Mouse (Mus musculus) adrenal gland (tissue): ENCODE data around the gene Otop1.

ENCODE experiments used
- intact Hi-C: fragments of 180-260 bp; cut with DNase I; formaldehyde crosslinking; loops from one replicate; pipeline ENCODE4 v1.15.1; 2025
- long read RNA-seq, 2 experiments: library from polyadenylated mRNA; unstranded; transcript quantifications; one replicate each; pipeline ENCODE4 v2.0.0; 2020; ENCODE audit warnings: borderline replicate concordance in 1 of 2; ENCODE audit not compliant: insufficient replicate concordance in 1 of 2

The Otop1 gene
- long read RNA-seq, experiment 1, partial matches to known transcripts, result 1 of 1 reads
- long read RNA-seq, experiment 1, other reads (novel, unspliced or antisense), result 0 of 1 reads
- long read RNA-seq, experiment 2, result 0 reads

DNA sequence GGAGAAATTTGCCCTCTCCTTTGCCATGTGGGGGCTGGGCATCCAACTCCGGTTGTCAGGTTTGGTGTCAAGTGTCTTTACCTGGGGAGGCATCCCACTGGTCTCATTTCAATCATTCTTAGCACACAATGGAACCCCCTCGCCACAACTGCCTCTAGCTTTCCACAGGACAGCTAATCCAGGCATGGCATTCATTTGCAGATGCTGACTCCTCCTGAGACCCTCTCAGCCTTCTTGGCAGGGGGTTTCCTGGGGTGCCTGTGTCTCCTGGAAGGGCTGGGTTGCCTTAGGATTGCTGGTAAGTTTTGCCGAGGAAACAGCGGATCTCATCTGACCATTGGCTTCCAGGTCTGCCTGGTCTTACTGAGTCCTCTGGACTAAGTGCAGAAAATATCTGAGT, at the start of gene Otop1:
Otop1 (plus strand) TSS at position 202 of the 400 bp plus-strand sequence.
- intact Hi-C loops, result no loop called here

GRCm38 (mm10) chr5:38235422-38235821, 40.4 kb upstream of the Otop1 start:
- intact Hi-C loops, result no loop called here

DNA sequence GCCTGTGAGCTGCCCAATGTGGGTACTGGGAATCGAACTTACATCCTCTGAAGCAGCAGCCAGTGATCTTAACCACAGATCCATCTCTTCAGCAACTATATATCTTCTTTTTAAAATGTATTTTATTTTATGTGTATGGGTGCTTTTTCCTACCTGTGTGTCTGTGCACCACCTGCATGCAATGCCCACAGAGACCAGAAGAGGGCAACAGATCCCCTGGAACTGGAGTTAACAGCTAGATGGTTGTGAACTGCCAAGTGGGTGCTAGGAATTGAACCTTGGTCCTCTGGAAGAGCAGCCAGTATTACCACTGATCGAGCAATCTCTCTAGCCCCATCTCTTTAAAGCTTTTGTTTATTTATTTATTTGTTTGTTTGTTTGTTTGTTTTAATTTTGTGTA, 39.1 kb upstream of the Otop1 start:
- intact Hi-C loops, result no loop called here

GRCm38 (mm10) chr5:38240727-38241472, 34.9 kb upstream of the Otop1 start:
- intact Hi-C loops, result no loop called here

GRCm38 (mm10) chr5:38241473-38241834, 34.3 kb upstream of the Otop1 start:
- intact Hi-C loops, result no loop called here

DNA sequence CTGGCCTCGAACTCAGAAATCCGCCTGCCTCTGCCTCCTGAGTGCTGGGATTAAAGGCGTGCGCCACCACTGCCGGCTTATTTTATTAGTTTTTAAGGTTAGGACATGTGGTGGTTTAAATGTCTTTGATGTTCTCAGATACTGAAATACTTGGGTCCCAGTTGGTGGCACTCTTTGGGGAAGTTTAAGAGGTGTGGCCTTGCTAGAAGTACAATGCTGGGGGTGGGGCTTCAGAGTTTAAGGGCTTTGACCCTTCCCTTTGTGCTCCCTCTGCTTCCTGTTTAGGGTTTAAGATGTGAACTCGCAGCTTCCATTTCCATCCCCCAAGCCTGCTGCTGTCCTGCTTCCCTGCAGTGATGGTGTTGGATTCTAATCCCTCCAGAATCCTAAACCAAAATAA, 33.8 kb upstream of the Otop1 start:
- intact Hi-C loops, result no loop called here

DNA sequence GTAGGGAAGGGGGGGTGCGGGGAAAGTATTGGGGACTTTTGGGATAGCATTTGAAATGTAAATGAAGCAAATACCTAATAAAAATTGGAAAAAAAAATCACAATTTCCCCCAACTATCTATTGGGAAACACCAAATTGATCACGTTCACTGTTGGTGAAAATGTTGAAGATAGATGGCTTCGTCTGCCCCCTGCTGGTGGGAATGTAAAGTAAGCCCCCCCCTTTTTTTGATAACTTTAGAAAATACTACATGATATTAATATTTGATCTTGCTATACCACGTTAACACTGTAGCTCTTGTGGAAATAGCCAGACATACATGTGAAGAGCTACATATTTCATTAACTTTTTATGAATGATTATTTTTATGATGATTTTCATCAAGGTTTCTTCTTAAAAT, 20.6 kb upstream of the Otop1 start:
- intact Hi-C loops, result no loop called here

GRCm38 (mm10) chr5:38255644-38256043, 20.1 kb upstream of the Otop1 start:
- intact Hi-C loops, result no loop called here

DNA sequence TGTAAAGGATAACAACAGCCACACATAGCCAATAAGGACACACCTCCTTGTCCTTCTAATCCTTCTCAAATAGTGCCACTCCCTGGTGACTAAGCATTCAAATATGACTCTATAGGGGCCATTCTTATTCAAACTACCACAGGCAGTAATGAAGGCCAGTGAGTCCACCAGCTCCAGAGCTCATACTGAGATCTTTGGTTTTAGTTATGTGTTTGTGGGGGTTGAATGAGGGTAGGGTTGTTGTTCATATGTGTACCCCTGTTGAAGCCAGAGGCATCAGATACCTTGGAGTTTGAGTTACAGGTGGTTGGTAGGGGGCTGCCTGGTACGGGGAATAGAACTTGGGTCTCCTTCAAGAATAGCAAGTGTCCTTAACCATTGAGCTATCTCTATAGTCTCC, 19.2 kb upstream of the Otop1 start:
- intact Hi-C loops, result no loop called here

DNA sequence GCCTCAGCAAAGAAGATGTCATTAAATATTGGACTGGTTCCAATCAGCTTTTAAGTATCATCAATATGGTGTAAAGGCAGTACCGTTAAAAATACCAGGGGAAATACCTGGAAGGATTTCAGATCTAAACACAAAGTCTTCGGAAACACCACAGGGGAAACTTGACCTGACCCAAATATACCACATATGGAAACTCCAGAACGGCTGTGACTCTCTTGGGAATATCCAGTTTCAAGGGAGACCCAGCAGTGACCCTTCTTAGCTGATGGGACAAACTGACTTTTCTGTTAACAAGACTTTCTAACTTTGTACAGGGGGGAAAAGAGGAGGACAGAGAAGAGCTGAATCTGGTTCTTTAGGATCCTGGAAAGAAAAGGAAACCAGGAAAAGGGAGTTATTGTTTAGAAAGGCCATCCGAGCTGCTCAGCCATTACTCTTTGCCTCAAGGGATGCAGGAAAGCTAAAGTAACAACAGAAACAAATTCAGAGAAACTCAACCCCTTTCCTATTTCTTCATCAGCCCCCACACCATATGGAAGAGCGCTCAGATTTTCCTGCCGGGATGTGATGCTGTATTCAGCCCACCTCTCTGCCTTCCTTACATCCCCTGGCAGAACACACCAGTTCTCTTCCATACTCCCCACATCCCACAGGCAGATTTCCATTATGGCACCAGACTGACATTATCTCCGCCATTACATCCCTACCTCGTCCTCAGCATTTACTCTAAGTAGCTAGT, 17.6 kb upstream of the Otop1 start:
- intact Hi-C loops, result no loop called here

DNA sequence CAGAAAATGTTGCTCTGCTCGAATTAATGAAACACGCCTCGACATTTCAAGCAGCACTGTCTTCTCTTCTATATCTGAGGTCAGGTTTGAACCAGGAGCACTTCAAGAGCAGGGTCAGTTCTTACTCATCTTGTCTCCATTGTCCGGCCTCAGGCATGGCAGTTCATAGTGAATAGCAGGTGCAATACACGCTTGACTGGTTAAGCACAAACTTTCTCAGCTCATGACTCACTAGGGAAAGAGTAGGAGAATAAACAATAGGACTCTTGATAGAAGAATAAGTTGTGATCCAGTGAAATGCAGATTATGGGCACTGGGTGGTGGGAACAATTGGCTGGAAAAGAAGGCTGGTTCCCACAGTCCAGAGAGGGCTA, 17.0 kb upstream of the Otop1 start:
- intact Hi-C loops, result no loop called here

- intact Hi-C loops, result no loop called here
Measured at GRCm38 (mm10) chr5:38259455-38260106, 16.2 kb upstream of the Otop1 start.

DNA sequence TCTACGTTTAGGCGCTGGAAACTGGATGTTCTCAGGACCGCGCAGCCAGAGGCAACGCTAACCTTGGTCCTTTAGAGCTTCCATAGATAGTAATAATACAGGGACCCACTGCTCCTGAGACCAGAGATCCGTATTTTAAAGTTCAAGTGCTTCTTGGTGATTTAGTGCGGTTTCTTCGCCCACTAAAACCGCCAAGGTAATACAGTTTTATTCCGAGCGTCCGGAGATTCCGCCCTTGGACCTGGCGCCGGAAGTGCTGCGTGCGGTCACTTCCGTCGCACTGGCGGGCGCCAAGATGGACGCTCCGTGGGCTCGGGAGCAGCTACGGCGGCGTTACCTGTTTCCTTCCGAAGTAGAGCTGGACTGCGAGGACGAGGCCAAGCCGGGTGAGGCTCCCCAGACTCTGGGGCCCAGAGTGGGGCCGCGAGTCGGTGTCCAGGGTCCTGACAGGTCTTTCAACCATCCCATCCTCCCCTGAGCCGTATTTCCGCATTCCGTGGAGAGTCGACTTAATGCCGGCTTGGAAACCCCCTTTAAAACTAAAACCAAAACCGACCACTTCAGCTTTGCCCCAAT, 15.6 kb upstream of the Otop1 start, which contains the start of gene Tmem128:
Tmem128 (plus strand) TSS at position 79 of the 576 bp plus-strand sequence.
- intact Hi-C loops, result no loop called here

DNA sequence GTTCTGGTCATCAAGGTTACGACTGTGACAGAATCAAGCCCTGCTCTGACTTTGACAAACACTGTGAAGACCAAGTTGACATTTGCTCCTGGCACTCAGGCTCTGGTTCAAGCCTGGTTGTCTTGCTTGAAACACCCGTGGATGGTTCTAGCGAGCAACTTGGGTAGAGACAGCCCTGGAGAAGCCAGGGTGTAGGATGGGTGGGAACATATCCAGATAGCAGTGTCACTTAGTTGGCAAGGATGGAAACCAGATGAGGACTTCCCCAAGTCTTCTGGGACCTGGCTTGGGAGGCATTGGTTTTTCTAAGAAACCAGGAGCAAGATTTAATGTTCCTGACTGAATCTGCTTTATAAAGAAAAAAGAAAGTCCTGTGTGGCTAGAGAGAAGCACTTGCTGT, 4.8 kb upstream of the Otop1 start:
- intact Hi-C loops, result no loop called here

DNA sequence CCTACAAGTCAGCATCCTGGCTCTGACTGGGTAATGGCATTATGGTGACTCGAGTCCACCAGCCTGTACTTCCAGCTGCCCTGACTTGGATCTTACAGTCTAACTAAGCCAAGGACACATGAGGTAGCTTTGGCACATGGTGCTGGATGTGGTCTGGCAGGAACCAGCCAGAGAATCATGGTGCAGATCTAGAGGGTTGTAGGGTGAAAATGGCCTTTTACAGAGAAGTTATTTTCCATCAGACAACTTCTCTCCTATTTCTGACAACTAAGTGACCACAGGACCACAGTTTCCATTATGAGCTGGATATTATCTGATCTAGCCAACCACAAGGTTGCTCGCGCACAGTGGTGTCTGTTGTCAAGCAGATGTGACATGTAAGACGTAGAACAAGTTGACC, 1.9 kb upstream of the Otop1 start:
- intact Hi-C loops, result no loop called here

DNA sequence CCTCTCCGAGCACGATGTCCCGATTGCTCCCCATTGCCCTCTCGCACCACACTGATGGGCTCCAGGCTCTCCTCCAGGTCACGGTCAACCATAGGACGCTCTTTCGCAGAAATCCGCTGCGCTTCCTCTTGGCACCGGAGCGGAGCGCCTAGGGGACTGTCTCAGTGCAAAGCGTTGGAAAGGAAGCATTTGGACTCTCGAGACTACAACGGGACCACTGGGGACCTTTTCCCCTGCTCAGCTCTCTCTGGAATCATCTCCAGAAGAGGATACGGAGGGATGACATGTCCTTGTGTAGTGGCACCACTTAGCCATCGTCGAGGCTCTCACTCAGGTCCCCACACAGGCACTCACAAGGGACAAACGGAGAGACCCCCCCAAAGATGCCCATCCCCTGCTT, 679 bp downstream of the Otop1 start:
- intact Hi-C loops, result no loop called here

- intact Hi-C loops, result no loop called here
Measured at GRCm38 (mm10) chr5:38277098-38277866, 1.5 kb downstream of the Otop1 start.

DNA sequence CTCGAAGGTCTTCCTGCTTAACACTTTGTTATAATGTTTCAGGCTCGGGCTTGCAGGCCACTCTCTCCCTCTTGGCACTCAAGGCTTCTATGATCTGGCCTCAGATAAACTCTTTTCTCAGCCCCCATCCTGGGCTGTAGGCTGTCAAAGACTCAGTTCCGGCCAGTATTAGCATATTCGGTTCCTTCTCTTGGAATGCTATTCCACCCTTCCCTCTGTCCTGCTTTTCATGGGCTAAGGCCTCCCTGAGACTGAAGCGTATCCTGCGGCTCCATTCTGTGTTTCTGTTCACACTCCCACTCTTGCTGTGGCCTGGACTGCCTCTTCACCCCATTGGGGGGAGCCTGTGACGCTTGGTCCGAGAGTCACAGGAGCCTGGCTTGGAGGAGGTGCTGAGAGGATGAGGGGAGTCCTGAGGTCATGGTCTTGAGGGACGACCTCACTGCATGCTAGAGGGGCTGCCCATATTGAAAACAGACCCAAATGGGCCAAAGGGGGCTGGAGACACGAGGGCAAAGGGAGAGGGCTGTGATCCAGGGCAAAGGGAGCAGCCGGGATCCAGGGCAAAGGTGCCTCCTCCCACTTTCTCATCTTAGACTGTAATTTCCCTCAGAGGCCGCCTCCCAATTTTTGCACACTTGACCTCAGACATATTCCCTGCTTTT, 2.3 kb downstream of the Otop1 start:
- intact Hi-C loops, result no loop called here

DNA sequence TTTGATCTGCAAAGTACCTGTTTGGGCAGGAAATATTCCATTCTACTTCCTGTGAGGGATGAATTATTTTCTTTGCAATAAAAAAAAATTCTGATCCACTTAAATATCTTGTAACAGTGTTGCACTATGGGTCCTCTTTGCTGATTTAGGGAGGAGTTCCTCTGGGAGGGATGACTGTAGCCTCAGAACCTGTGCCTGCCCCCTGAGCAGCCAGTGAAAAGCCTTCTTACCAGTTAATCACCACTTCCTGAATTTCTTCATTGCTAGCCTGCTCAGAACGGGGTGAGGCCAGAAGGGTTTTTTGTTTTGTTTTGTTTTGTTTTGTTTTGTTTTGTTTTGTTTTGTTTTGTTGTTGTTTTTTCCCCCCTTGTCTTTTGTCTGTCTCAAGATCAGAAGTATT, 4.3 kb downstream of the Otop1 start:
- intact Hi-C loops, result no loop called here

DNA sequence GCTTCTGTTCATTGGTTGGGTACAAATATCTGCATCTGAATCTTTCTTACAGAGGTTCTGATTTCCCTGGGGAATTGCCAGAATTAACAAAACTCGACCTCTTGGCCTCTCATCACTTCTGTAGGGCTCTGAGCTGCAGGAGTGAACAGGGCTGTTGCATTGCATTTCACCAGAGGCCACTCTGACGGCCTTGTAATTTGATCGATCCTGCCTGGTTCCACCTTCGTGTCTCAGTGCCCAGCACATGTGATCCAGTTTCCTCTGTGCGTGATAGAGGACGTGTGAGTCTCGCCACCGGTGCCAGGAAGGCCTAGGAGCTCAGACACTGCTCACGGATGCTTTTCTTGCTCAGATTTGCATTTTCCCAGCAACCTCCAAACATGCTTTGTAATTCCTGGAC, 10.0 kb downstream of the Otop1 start:
- intact Hi-C loops, result no loop called here

- intact Hi-C loops, result no loop called here
Measured at GRCm38 (mm10) chr5:38288476-38288875, 12.7 kb downstream of the Otop1 start.
